ENCODE assay signal across 8 mouse cellular contexts in genomic region chr7:144653681-144654425, GRCm38 (mm10).
A peak's percentile ranks its signal among the peaks of the same experiment; 100 is the strongest.
DNase-seq lines count a peak whose midpoint lies in the region; ATAC-seq and TF ChIP-seq lines count a peak whose summit lies in the region.

No protein-coding gene starts in this region.

- intact Hi-C loops in left cerebral cortex, postnatal 10 days (cut with DNase I): no loop called here

- TF ChIP-seq CTCF in brain, embryonic 14.5 days (IDR thresholded peaks at IDR 0.05; ENCODE audit: borderline replicate concordance, extremely low read depth, insufficient read depth, insufficient read length): no peak

- DNase-seq in brain, embryonic 14.5 days (ENCODE audit: low read depth): peak; percentile 97
- DNase-seq in embryo, embryonic 11 days: peak; percentile 85
- peak; percentile 11 for DNase-seq in heart, adult 8-10 months (ENCODE audit: low spot score)
- peak; percentile 13 for DNase-seq in kidney, adult 18-20 months
- peak; percentile 78 to 81 for DNase-seq in left cerebral cortex, postnatal 10 days (ENCODE audit: extremely low spot score in 1 of 2, low spot score in 2 of 2)
- DNase-seq in spleen, postnatal 36 days (ENCODE audit: low spot score in 2 of 2): no peak

- H3K9ac ChIP-seq in midbrain, embryonic 12.5 days (replicated peaks): no peak overlapping the region
- H3K9ac ChIP-seq in stomach, embryonic 16.5 days (ENCODE audit: low read length): 0 out of 2 replicates have a peak overlapping the region, but pooled peaks have one; percentile 25

- peaks cover 30% of the 10 kb centered on the region for H3K4me1 ChIP-seq in midbrain, embryonic 12.5 days
- H3K4me1 ChIP-seq in stomach, embryonic 16.5 days (ENCODE audit: control insufficient read depth, insufficient read depth, low read length): peaks cover 26% of the 10 kb centered on the region

- no peak overlapping the region for H3K4me3 ChIP-seq in midbrain, embryonic 12.5 days
- H3K4me3 ChIP-seq in stomach, embryonic 16.5 days (replicated peaks; ENCODE audit: low read length): no peak overlapping the region

- H3K27ac ChIP-seq in midbrain, embryonic 12.5 days (replicated peaks): peak overlapping the region; percentile 83
- peak overlapping the region; percentile 54; the same call in 1 of the 2 replicates for H3K27ac ChIP-seq in stomach, embryonic 16.5 days (ENCODE audit: low read length)

- H3K9me3 ChIP-seq in midbrain, embryonic 12.5 days: no peaks in the 10 kb centered on the region
- H3K9me3 ChIP-seq in stomach, embryonic 16.5 days (replicated peaks; ENCODE audit: control insufficient read depth, low read length): no peaks in the 10 kb centered on the region

- H3K4me2 ChIP-seq in midbrain, embryonic 12.5 days (replicated peaks): no peak overlapping the region
- no peak overlapping the region for H3K4me2 ChIP-seq in stomach, embryonic 16.5 days (ENCODE audit: low read depth, low read length)

- H3K27me3 ChIP-seq in midbrain, embryonic 12.5 days: peaks cover 13% of the 10 kb centered on the region
- no peaks in the 10 kb centered on the region for H3K27me3 ChIP-seq in stomach, embryonic 16.5 days (ENCODE audit: control insufficient read depth, insufficient read depth, low read length)

- 8% methylated on average over 10 of the region's 10 CpGs for WGBS in midbrain, embryonic 12.5 days
- 29% methylated on average over 10 of the region's 10 CpGs for WGBS in stomach, embryonic 16.5 days

- peak; percentile 92 for ATAC-seq in midbrain, embryonic 12.5 days (ENCODE audit: low FRiP score, low read depth)
- ATAC-seq in stomach, embryonic 16.5 days (ENCODE audit: insufficient read depth, low FRiP score): peak; percentile 81

- peaks cover 9% of the 10 kb centered on the region; the same call in 1 of the 2 replicates for H3K36me3 ChIP-seq in midbrain, embryonic 12.5 days
- peaks cover 10% of the 10 kb centered on the region; the same call in 1 of the 2 replicates for H3K36me3 ChIP-seq in stomach, embryonic 16.5 days (ENCODE audit: control insufficient read depth, insufficient read depth, low read length)

- no peak for TF ChIP-seq POLR2A in brain, embryonic 14.5 days (IDR thresholded peaks at IDR 0.05; ENCODE audit: borderline replicate concordance, extremely low read depth, insufficient read depth, insufficient read length, poor library complexity, severe bottlenecking)

Comparison
In these comparisons a context has a peak if more than half of its experiments do, and no peak if none do; other contexts are left out.
1. DNase-seq: peak in brain, embryonic 14.5 days (single experiment), embryo, embryonic 11 days (single experiment), heart, adult 8-10 months (single experiment), kidney, adult 18-20 months (single experiment) and left cerebral cortex, postnatal 10 days (2 of 2); none in spleen, postnatal 36 days (0 of 2).